Mouse (Mus musculus) lung, embryonic 14.5 days (tissue): ENCODE results near the gene Moap1. TPM values are rescaled to one million over a fixed set of nuclear protein-coding genes. Genes with fewer than 3 reads are reported as not detected.

Experiments
- ATAC-seq: fragments of 200-750 bp; cut with Nextera tagmentation; 2 replicates; pipeline ENCODE4 v1.8.0; 2017; ENCODE audit warnings: mild to moderate bottlenecking, moderate TSS enrichment, moderate library complexity; ENCODE audit not compliant: insufficient read depth
- DNase-seq: peaks from one replicate; pipeline ENCODE4 v3.0.0-alpha.2; 2015
- H3K27ac ChIP-seq: fragments of 300-500 bp; sonication (generic); 2 replicates; pipeline ENCODE4 v1.5.1; 2014; ENCODE audit warnings: low read depth, mild to moderate bottlenecking, moderate library complexity
- H3K27me3 ChIP-seq: fragments of 300-500 bp; sonication (generic); 2 replicates; pipeline ENCODE4 v1.6.1; 2014; ENCODE audit warnings: low read length, control low read depth; ENCODE audit not compliant: insufficient read depth
- H3K36me3 ChIP-seq: fragments of 300-500 bp; sonication (generic); 2 replicates; pipeline ENCODE4 v1.6.1; 2014; ENCODE audit warnings: control low read depth; ENCODE audit not compliant: insufficient read depth
- H3K4me1 ChIP-seq: fragments of 300-500 bp; sonication (generic); 2 replicates; pipeline ENCODE4 v1.6.1; 2014; ENCODE audit warnings: antibody characterized with exemption, control low read depth; ENCODE audit not compliant: insufficient read depth
- H3K4me2 ChIP-seq: fragments of 300-500 bp; sonication (generic); 2 replicates; pipeline ENCODE4 v1.6.1; 2014; ENCODE audit warnings: mild to moderate bottlenecking
- H3K4me3 ChIP-seq: fragments of 300-500 bp; sonication (generic); 2 replicates; pipeline ENCODE4 v1.5.1; 2014; ENCODE audit warnings: low read depth, low read length
- H3K9ac ChIP-seq: fragments of 300-500 bp; sonication (generic); 2 replicates; pipeline ENCODE4 v1.6.1; 2014
- H3K9me3 ChIP-seq: fragments of 300-500 bp; sonication (generic); 2 replicates; pipeline ENCODE4 v1.6.1; 2016; ENCODE audit warnings: low read depth, low read length, control low read depth
- CTCF ChIP-seq: IDR thresholded peaks from 2 replicates; pipeline ENCODE4 v1.5.1; 2016; ENCODE audit warnings: antibody characterized with exemption, low read depth
- WGBS: fragments of 180-500 bp; shearing (Covaris S2); extraction: QIAGEN DNeasy Blood & Tissue Kit; methylation state at CpG from one replicate; pipeline ENCODE4 v1.1.7; 2014; 5-methylcytosine and 5-hydroxymethylcytosine counted together
- polyA plus RNA-seq: library from polyadenylated mRNA; unstranded; fragments of >200 nt; fragmentation: Nextera tagmentation; extraction: Ambion mirVana; gene quantifications from 2 replicates; pipeline ENCODE4 v1.2.1, GENCODE M21; 2014

Gene Moap1
- polyA plus RNA-seq, result 20.8 and 24.3 TPM in 2 replicates

DNA sequence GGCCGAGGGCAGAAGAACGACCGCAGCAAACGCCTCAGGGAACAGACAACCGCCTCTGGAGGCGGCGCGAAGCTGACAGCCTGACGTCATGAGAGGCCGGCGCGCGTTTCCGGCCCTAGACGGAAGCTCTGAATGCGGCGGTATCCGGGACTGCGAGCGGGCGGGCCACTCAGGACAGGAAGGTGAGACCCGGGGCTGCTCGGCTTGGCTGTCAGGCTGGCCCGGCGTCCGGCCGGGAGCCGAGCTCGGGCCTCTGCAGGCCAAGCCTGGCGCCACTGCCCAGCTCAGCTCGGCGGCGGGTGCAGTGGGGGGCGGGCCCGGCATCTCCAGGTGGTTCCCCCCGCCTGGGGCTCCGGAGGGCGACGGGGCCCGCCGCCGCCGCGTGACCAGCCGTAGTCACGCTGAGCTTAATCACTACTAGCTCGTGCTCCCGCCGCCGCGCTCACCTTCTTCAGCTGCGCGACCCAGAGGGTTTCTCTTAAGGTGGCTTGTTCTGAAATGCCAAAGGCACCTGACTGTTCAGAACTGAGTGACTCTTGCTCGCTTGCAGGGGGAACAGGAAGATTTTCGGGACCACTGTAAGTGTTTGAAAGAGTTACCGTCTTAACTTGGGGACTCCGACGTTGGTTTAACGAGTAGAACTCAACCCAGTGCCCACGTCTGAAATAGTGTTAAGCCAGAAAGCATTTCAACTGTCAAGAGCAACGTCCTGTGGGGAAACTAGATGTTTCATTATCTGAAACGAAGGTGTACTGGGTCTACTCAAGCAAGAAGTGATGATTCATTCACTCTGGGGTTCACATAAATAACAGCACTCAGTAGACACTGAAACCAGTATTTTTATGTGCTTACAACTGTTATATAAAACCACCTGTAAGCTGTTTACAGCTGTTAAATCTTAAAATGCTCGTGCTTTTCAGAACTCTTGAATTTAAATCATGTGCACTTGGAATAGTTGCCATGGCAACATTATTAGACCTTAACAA lies at the start of gene Moap1, which contains the start of gene Tmem251:
Gene Moap1 (minus strand): TSS at position 73 of the 986 bp plus-strand sequence.
Gene Tmem251 (plus strand): TSS at position 174 of the 986 bp plus-strand sequence.
- H3K4me1 ChIP-seq, result peaks cover 7% of the 10 kb centered on the region
- H3K4me3 ChIP-seq, result peak within 1 kb of the TSS; percentile 84
- DNase-seq (peak; percentile 95), ATAC-seq (peak; percentile 98)
- peaks cover 14% of the 10 kb centered on the region; the same call in 1 of the 2 replicates for H3K36me3 ChIP-seq
- H3K9ac ChIP-seq, result peak within 1 kb of the TSS; percentile 78
- H3K9me3 ChIP-seq, result no peaks in the 10 kb centered on the region
- H3K27me3 ChIP-seq, result no peaks in the 10 kb centered on the region
- TF ChIP-seq CTCF, result no peak
- peak within 1 kb of the TSS; percentile 84 for H3K4me2 ChIP-seq
- WGBS, result under 1% methylated on average over 62 of the region's 63 CpGs
- peak within 1 kb of the TSS; percentile 87 for H3K27ac ChIP-seq

DNA sequence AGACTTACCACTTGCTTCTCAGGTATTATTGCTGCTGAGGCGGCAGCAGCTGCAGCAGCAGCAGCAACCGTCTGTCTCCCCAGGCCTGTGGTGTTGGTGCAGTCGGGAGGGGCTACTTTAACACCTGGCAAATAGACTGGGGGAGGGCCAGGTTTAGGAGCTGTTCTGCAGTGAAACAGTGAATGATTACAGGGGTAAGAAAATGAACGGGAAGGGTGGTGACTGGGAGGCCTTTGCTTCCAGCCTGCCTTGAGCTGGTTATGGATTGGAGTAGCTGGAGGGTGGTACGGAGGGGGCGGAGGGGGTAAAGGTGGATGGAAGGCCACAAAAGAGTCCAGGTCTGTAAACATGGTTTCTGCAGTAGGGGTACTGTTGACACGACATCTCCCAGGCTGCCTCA lies 44.5 kb upstream of the Moap1 start:
- H3K36me3 ChIP-seq, result peaks cover 81% of the 10 kb centered on the region
- DNase-seq, result no peak
- no peak overlapping the region for H3K9ac ChIP-seq
- H3K27ac ChIP-seq, result no peak overlapping the region
- no peaks in the 10 kb centered on the region for H3K27me3 ChIP-seq
- no peak overlapping the region for H3K4me2 ChIP-seq
- no peaks in the 10 kb centered on the region for H3K9me3 ChIP-seq
- H3K4me1 ChIP-seq, result no peaks in the 10 kb centered on the region
- H3K4me3 ChIP-seq, result no peak overlapping the region
- 80% methylated on average over 7 of the region's 7 CpGs for WGBS
- no peak for TF ChIP-seq CTCF
- no peak for ATAC-seq

DNA sequence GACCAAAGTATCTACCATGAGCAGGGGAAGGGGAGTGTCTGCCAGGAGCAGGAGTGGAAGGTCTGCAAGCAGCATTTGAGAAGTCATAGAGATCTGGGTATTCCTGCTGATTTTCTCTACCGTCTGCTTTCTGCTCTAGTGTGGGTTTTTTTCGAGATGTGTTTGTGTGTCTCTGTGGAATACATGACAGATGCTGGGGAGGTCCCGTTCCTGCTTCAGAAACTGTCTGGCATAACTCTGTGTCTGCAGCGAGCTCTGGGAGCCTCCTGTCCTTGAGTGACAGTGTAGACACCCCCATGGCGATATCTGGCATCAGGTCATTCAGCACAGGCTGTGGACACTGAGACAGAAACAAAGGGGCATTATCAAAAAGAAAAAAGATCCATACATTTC lies 42.1 kb upstream of the Moap1 start:
- WGBS, result 88% methylated on average over 5 of the region's 5 CpGs
- H3K4me1 ChIP-seq, result no peaks in the 10 kb centered on the region
- H3K27ac ChIP-seq, result no peak overlapping the region
- no peaks in the 10 kb centered on the region for H3K27me3 ChIP-seq
- H3K4me2 ChIP-seq, result no peak overlapping the region
- peaks cover 67% of the 10 kb centered on the region for H3K36me3 ChIP-seq
- H3K9ac ChIP-seq, result no peak overlapping the region
- DNase-seq (no peak), ATAC-seq (no peak)
- H3K9me3 ChIP-seq, result no peaks in the 10 kb centered on the region
- no peak for TF ChIP-seq CTCF
- H3K4me3 ChIP-seq, result no peak overlapping the region

DNA sequence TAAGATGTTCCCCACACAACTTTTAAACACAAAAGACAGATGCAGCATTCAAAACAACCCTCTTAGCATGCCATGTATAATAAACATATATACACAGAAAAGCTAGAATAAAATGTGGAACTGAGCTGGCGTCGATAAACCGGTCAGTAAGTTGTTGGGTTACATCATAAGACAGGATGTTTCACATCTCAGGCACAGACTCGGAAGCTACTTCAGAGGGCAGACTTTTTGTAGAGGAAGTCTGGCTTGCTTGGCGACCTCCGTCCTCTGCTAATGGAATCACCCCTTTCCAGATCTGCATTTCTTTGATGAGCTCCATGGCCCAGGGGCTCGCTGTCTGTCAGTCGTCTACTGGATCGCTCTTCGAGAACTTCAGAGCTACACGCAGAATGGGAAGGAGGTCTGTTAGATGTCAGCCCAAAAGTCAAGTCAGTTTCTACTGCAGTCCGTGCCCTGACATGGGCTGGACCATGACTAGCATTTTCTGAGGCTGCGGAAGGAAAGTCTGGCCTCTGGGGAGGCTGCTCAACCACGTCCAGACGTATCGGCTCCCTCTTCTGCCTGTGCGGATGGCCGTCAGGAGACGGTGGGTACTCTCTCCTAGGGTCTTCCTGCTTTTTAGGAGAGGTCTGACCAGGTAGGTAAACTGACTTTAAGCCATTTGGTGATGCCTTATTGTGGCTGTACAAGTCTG lies 41.6 kb upstream of the Moap1 start:
- ATAC-seq, result no peak
- Histone ChIP-seq H3K9me3 (no peaks in the 10 kb centered on the region), H3K4me2 (no peak overlapping the region), H3K27ac (no peak overlapping the region), H3K36me3 (peaks cover 62% of the 10 kb centered on the region), H3K9ac (no peak overlapping the region), H3K4me1 (no peaks in the 10 kb centered on the region), H3K4me3 (no peak overlapping the region), H3K27me3 (no peaks in the 10 kb centered on the region)
- WGBS, result 88% methylated on average over 19 of the region's 19 CpGs
- DNase-seq, result no peak
- no peak for TF ChIP-seq CTCF

- no peaks in the 10 kb centered on the region for H3K4me1 ChIP-seq
- no peak for ATAC-seq
- WGBS, result 91% methylated on average over 5 of the region's 5 CpGs
- H3K4me2 ChIP-seq, result no peak overlapping the region
- H3K9me3 ChIP-seq, result no peaks in the 10 kb centered on the region
- DNase-seq, result no peak
- no peak overlapping the region for H3K4me3 ChIP-seq
- H3K9ac ChIP-seq, result no peak overlapping the region
- H3K36me3 ChIP-seq, result peaks cover 46% of the 10 kb centered on the region
- no peak for TF ChIP-seq CTCF
- H3K27me3 ChIP-seq, result no peaks in the 10 kb centered on the region
- no peak overlapping the region for H3K27ac ChIP-seq
Measured at GRCm38 (mm10) chr12:102782841-102783240, 39.4 kb upstream of the Moap1 start.

DNA sequence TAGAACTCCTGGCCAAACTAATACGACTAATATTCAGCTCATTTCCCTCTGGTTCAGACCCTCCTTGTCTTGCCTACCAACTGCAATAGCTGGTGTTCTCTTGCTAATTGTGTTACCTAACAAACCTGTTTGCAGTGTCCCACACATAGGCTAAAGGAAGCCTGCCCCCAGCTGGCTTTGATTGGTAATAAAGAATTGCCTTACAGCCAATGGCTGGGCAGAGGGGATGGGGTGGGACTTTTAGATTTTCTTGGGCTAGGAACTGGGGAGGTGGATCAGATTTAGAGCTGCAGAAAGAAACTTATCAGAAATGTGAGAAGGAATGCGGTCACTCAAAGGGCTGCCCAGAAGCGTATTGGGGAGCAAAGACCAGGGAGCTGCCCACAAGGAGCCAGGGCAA lies 36.0 kb upstream of the Moap1 start:
- ATAC-seq (peak; percentile 57; the same call in 1 of the 2 replicates), DNase-seq (peak; percentile 44)
- Histone ChIP-seq H3K36me3 (peaks cover 45% of the 10 kb centered on the region), H3K4me2 (no peak overlapping the region), H3K9me3 (no peaks in the 10 kb centered on the region), H3K27ac (no peak overlapping the region), H3K9ac (no peak overlapping the region), H3K4me3 (no peak overlapping the region), H3K4me1 (no peaks in the 10 kb centered on the region), H3K27me3 (no peaks in the 10 kb centered on the region)
- 45% methylated on average over 3 of the region's 3 CpGs for WGBS
- TF ChIP-seq CTCF, result peak; percentile 31

- ATAC-seq, result no peak
- Histone ChIP-seq H3K27me3 (no peaks in the 10 kb centered on the region), H3K27ac (no peak overlapping the region), H3K4me3 (no peak overlapping the region), H3K4me1 (no peaks in the 10 kb centered on the region), H3K9me3 (no peaks in the 10 kb centered on the region), H3K4me2 (no peak overlapping the region), H3K36me3 (peaks cover 47% of the 10 kb centered on the region), H3K9ac (no peak overlapping the region)
- no peak for TF ChIP-seq CTCF
- 83% methylated on average over 5 of the region's 5 CpGs for WGBS
- DNase-seq, result no peak
Measured at GRCm38 (mm10) chr12:102778151-102778550, 34.7 kb upstream of the Moap1 start.
